Mouse (Mus musculus) heart, embryonic 12.5 days (tissue): ENCODE results near the gene Mpg. TPM values are rescaled to one million over a fixed set of nuclear protein-coding genes. Genes with fewer than 3 reads are reported as not detected.

Experiments used
- ATAC-seq: fragments of 200-750 bp; cut with Nextera tagmentation; 2 replicates; pipeline ENCODE4 v1.8.0; 2017; ENCODE audit warnings: moderate TSS enrichment, moderate library complexity; ENCODE audit not compliant: insufficient number of reproducible peaks, low FRiP score
- H3K27ac ChIP-seq: fragments of 300-500 bp; sonication (generic); 2 replicates; pipeline ENCODE4 v1.5.1; 2016; ENCODE audit warnings: mild to moderate bottlenecking, moderate library complexity; ENCODE audit not compliant: poor library complexity, severe bottlenecking
- H3K27me3 ChIP-seq: fragments of 300-500 bp; sonication (generic); replicated peaks from 2 replicates; pipeline ENCODE4 v1.6.1; 2016; ENCODE audit warnings: mild to moderate bottlenecking, moderate library complexity
- H3K36me3 ChIP-seq: fragments of 300-500 bp; sonication (generic); 2 replicates; pipeline ENCODE4 v1.6.1; 2016; ENCODE audit warnings: mild to moderate bottlenecking, moderate library complexity
- H3K4me1 ChIP-seq: fragments of 300-500 bp; sonication (generic); replicated peaks from 2 replicates; pipeline ENCODE4 v1.6.1; 2016; ENCODE audit warnings: mild to moderate bottlenecking
- H3K4me2 ChIP-seq: fragments of 300-500 bp; sonication (generic); 2 replicates; pipeline ENCODE4 v1.6.1; 2016; ENCODE audit warnings: mild to moderate bottlenecking, moderate library complexity
- H3K4me3 ChIP-seq: fragments of 300-500 bp; sonication (generic); 2 replicates; pipeline ENCODE4 v1.5.1; 2016; ENCODE audit warnings: mild to moderate bottlenecking
- H3K9ac ChIP-seq: fragments of 300-500 bp; sonication (generic); 2 replicates; pipeline ENCODE4 v1.6.1; 2016; ENCODE audit warnings: mild to moderate bottlenecking, moderate library complexity
- H3K9me3 ChIP-seq: fragments of 300-500 bp; sonication (generic); replicated peaks from 2 replicates; pipeline ENCODE4 v1.6.1; 2016; ENCODE audit warnings: mild to moderate bottlenecking, moderate library complexity
- WGBS: fragments of 180-500 bp; shearing (Covaris S2); methylation state at CpG from one replicate; pipeline ENCODE4 v1.1.7; 2016; 5-methylcytosine and 5-hydroxymethylcytosine counted together
- polyA plus RNA-seq: library from polyadenylated mRNA; unstranded; fragments of >200 nt; fragmentation: Nextera tagmentation; extraction: Ambion mirVana; gene quantifications from 2 replicates; pipeline ENCODE4 v1.2.1, GENCODE M21; 2016

Gene Mpg
- 17.8 and 19.1 TPM in 2 replicates for polyA plus RNA-seq

- peaks cover 50% of the 10 kb centered on the region for H3K4me1 ChIP-seq
- no peaks in the 10 kb centered on the region for H3K9me3 ChIP-seq
- H3K4me3 ChIP-seq: peak within 1 kb of the TSS; percentile 72
- H3K27ac ChIP-seq: peak within 1 kb of the TSS; percentile 88
- peak; percentile 80 for ATAC-seq
- peaks cover 32% of the 10 kb centered on the region for H3K36me3 ChIP-seq
- H3K27me3 ChIP-seq: no peaks in the 10 kb centered on the region
- H3K4me2 ChIP-seq: peak within 1 kb of the TSS; percentile 82
- 3% methylated on average over 47 of the region's 47 CpGs for WGBS
- peak within 1 kb of the TSS; percentile 88 for H3K9ac ChIP-seq
Observed at GRCm38 (mm10) chr11:32226124-32226871, at the start of gene Mpg. Gene Mpg, plus strand, starts transcription at chr11:32226505.

- ATAC-seq: no peak
- no peak overlapping the region for H3K4me2 ChIP-seq
- H3K9ac ChIP-seq: no peak overlapping the region
- no peaks in the 10 kb centered on the region for H3K9me3 ChIP-seq
- no peak overlapping the region for H3K4me3 ChIP-seq
- H3K27me3 ChIP-seq: 0 out of 2 replicates have a peak, but pooled peaks cover 5% of the 10 kb centered on the region
- WGBS: 61% methylated on average over 1 of the region's 1 CpGs
- H3K36me3 ChIP-seq: no peaks in the 10 kb centered on the region
- H3K27ac ChIP-seq: no peak overlapping the region
- H3K4me1 ChIP-seq: no peaks in the 10 kb centered on the region
Observed at GRCm38 (mm10) chr11:32178506-32178905, 47.8 kb upstream of the Mpg start.

GRCm38 (mm10) chr11:32181246-32181645 is 45.1 kb upstream of the Mpg start:
- Histone ChIP-seq H3K4me2 (no peak overlapping the region), H3K27me3 (peaks cover 15% of the 10 kb centered on the region; the same call in 1 of the 2 replicates), H3K27ac (no peak overlapping the region), H3K9me3 (no peaks in the 10 kb centered on the region), H3K9ac (no peak overlapping the region), H3K36me3 (no peaks in the 10 kb centered on the region), H3K4me1 (no peaks in the 10 kb centered on the region), H3K4me3 (no peak overlapping the region)
- WGBS: 80% methylated on average over 4 of the region's 4 CpGs
- no peak for ATAC-seq

- WGBS: 39% methylated on average over 25 of the region's 25 CpGs
- no peak for ATAC-seq
- H3K9me3 ChIP-seq: no peaks in the 10 kb centered on the region
- H3K9ac ChIP-seq: no peak overlapping the region
- no peaks in the 10 kb centered on the region for H3K36me3 ChIP-seq
- H3K4me2 ChIP-seq: no peak overlapping the region
- H3K4me3 ChIP-seq: no peak overlapping the region
- H3K4me1 ChIP-seq: no peaks in the 10 kb centered on the region
- no peak overlapping the region for H3K27ac ChIP-seq
- H3K27me3 ChIP-seq: peaks cover 15% of the 10 kb centered on the region; the same call in 1 of the 2 replicates
Observed at GRCm38 (mm10) chr11:32181973-32182868, 44.1 kb upstream of the Mpg start.

GRCm38 (mm10) chr11:32184469-32184868 is 41.8 kb upstream of the Mpg start:
- no peak overlapping the region for H3K4me2 ChIP-seq
- ATAC-seq: no peak
- H3K9me3 ChIP-seq: no peaks in the 10 kb centered on the region
- H3K4me1 ChIP-seq: no peaks in the 10 kb centered on the region
- H3K27me3 ChIP-seq: peaks cover 15% of the 10 kb centered on the region; the same call in 1 of the 2 replicates
- no peaks in the 10 kb centered on the region for H3K36me3 ChIP-seq
- H3K9ac ChIP-seq: no peak overlapping the region
- 86% methylated on average over 8 of the region's 8 CpGs for WGBS
- H3K27ac ChIP-seq: no peak overlapping the region
- H3K4me3 ChIP-seq: no peak overlapping the region

GRCm38 (mm10) chr11:32186031-32186430 is 40.3 kb upstream of the Mpg start:
- no peak overlapping the region for H3K27ac ChIP-seq
- no peak for ATAC-seq
- H3K4me1 ChIP-seq: 0 out of 2 replicates have a peak, but pooled peaks cover 5% of the 10 kb centered on the region
- H3K27me3 ChIP-seq: peaks cover 21% of the 10 kb centered on the region; the same call in 1 of the 2 replicates
- H3K9ac ChIP-seq: no peak overlapping the region
- no peaks in the 10 kb centered on the region for H3K9me3 ChIP-seq
- WGBS: 73% methylated on average over 3 of the region's 3 CpGs
- H3K4me2 ChIP-seq: no peak overlapping the region
- H3K4me3 ChIP-seq: no peak overlapping the region
- H3K36me3 ChIP-seq: no peaks in the 10 kb centered on the region

GRCm38 (mm10) chr11:32187256-32187655 is 39.0 kb upstream of the Mpg start:
- no peaks in the 10 kb centered on the region for H3K9me3 ChIP-seq
- no peak overlapping the region for H3K9ac ChIP-seq
- peaks cover 10% of the 10 kb centered on the region for H3K4me1 ChIP-seq
- H3K36me3 ChIP-seq: no peaks in the 10 kb centered on the region
- no peak for ATAC-seq
- H3K27ac ChIP-seq: no peak overlapping the region
- H3K4me2 ChIP-seq: no peak overlapping the region
- 87% methylated on average over 4 of the region's 4 CpGs for WGBS
- peaks cover 18% of the 10 kb centered on the region; the same call in 1 of the 2 replicates for H3K27me3 ChIP-seq
- no peak overlapping the region for H3K4me3 ChIP-seq

GRCm38 (mm10) chr11:32188881-32189280 is 37.4 kb upstream of the Mpg start:
- H3K9me3 ChIP-seq: no peaks in the 10 kb centered on the region
- WGBS: 83% methylated on average over 12 of the region's 12 CpGs
- peaks cover 16% of the 10 kb centered on the region; the same call in 1 of the 2 replicates for H3K27me3 ChIP-seq
- no peak overlapping the region for H3K9ac ChIP-seq
- no peaks in the 10 kb centered on the region for H3K36me3 ChIP-seq
- H3K27ac ChIP-seq: no peak overlapping the region
- no peak for ATAC-seq
- H3K4me3 ChIP-seq: no peak overlapping the region
- peaks cover 10% of the 10 kb centered on the region for H3K4me1 ChIP-seq
- H3K4me2 ChIP-seq: no peak overlapping the region

GRCm38 (mm10) chr11:32189434-32189833 is 36.9 kb upstream of the Mpg start:
- no peaks in the 10 kb centered on the region for H3K36me3 ChIP-seq
- WGBS: 68% methylated on average over 5 of the region's 5 CpGs
- no peak overlapping the region for H3K27ac ChIP-seq
- H3K4me2 ChIP-seq: no peak overlapping the region
- no peak overlapping the region for H3K4me3 ChIP-seq
- H3K27me3 ChIP-seq: peaks cover 19% of the 10 kb centered on the region; the same call in 1 of the 2 replicates
- no peaks in the 10 kb centered on the region for H3K9me3 ChIP-seq
- no peak for ATAC-seq
- H3K4me1 ChIP-seq: peaks cover 10% of the 10 kb centered on the region
- no peak overlapping the region for H3K9ac ChIP-seq

- Histone ChIP-seq H3K27me3 (peaks cover 18% of the 10 kb centered on the region), H3K36me3 (no peaks in the 10 kb centered on the region), H3K4me2 (no peak overlapping the region), H3K4me1 (peaks cover 10% of the 10 kb centered on the region), H3K9me3 (no peaks in the 10 kb centered on the region), H3K9ac (peak overlapping the region; percentile 22; the same call in 1 of the 2 replicates), H3K27ac (no peak overlapping the region), H3K4me3 (no peak overlapping the region)
- ATAC-seq: no peak
- 86% methylated on average over 9 of the region's 9 CpGs for WGBS
Observed at GRCm38 (mm10) chr11:32190119-32190518, 36.2 kb upstream of the Mpg start.

- Histone ChIP-seq H3K4me2 (no peak overlapping the region), H3K4me3 (no peak overlapping the region), H3K36me3 (no peaks in the 10 kb centered on the region), H3K9ac (peak overlapping the region; percentile 22; the same call in 1 of the 2 replicates), H3K27ac (no peak overlapping the region), H3K4me1 (peaks cover 10% of the 10 kb centered on the region), H3K27me3 (peaks cover 19% of the 10 kb centered on the region), H3K9me3 (no peaks in the 10 kb centered on the region)
- no peak for ATAC-seq
- 70% methylated on average over 13 of the region's 13 CpGs for WGBS
Observed at GRCm38 (mm10) chr11:32190603-32191110, 35.6 kb upstream of the Mpg start.
